Comparison of ENCODE assay signal across 18 mouse cellular contexts in genomic region chr3:52731941-52732340, GRCm38 (mm10).
DNase-seq lines count a peak whose midpoint lies in the region; TF ChIP-seq lines count a peak whose summit lies in the region.
"Had no signal": no experiment of that assay in that cellular context is flagged by ENCODE, and none has a peak within 500 bp of the region (broad histone marks: within the 10 kb centered on the region; RNA-seq: fewer than 3 reads in every experiment).

No protein-coding gene starts in this region.

- peaks cover 2% of the 10 kb centered on the region for H3K4me1 ChIP-seq in lung, adult 2 months (ENCODE audit: control insufficient read depth, insufficient read depth, low read length)
- H3K4me1 ChIP-seq: neural tube, embryonic 12.5 days had no signal

- peak; percentile 24 for DNase-seq in lung, postnatal 10 days
- DNase-seq in lung, adult 2 months, result no peak
- peak; percentile 80 to 82 for DNase-seq in B cell, adult 2 months
- peak; percentile 44 for DNase-seq in R1 (ENCODE audit: low read depth, low spot score)
- peak; percentile 63 for DNase-seq in naive thymus-derived CD4-positive, alpha-beta T cell, adult 2 months (ENCODE audit: low read depth)
- DNase-seq in adrenal gland, postnatal 4 days (ENCODE audit: low spot score in 2 of 2), result no peak
- no peak for DNase-seq in layer of hippocampus, adult 9-10 months (ENCODE audit: low spot score)
- no peak for DNase-seq in layer of hippocampus, adult 18-20 months (ENCODE audit: low spot score in 2 of 2)
- DNase-seq: cerebellum, adult 9-11 months; gastrocnemius, postnatal 14 days; heart, postnatal 14 days; layer of hippocampus, adult 9-11 months; lung, embryonic 14.5 days; right cerebral cortex, postnatal 14 days; thymus, adult 2 months had no signal

- TF ChIP-seq POLR2A in lung, adult 2 months (IDR thresholded peaks at IDR 0.05; ENCODE audit: borderline replicate concordance, extremely low read depth, low read depth, low read length), result no peak

- no peak overlapping the region for H3K4me3 ChIP-seq in lung, adult 2 months (replicated peaks; ENCODE audit: extremely low read depth, low read depth, low read length)
- H3K4me3 ChIP-seq: embryonic facial prominence, embryonic 13.5 days; heart, embryonic 10.5 days; neural tube, embryonic 12.5 days had no signal

- no peak for TF ChIP-seq CTCF in lung, adult 2 months (IDR thresholded peaks at IDR 0.05; ENCODE audit: insufficient read depth, low read length)

Comparison
In these comparisons a context has a peak if more than half of its experiments do, and no peak if none do; other contexts are left out.
1. DNase-seq: peak in lung, postnatal 10 days (single experiment), B cell, adult 2 months (2 of 2), R1 (single experiment) and naive thymus-derived CD4-positive, alpha-beta T cell, adult 2 months (single experiment); none in lung, adult 2 months (single experiment), adrenal gland, postnatal 4 days (0 of 2), layer of hippocampus, adult 9-10 months (single experiment) and layer of hippocampus, adult 18-20 months (0 of 2).